Mouse (Mus musculus): ENCODE data around the gene Gm960. TPM values are rescaled to one million over a fixed set of nuclear protein-coding genes. Genes with fewer than 3 reads are reported as not detected.

Gene Gm960
- total and polyA plus RNA-seq, 2 experiments = 0.09 to 0.61 TPM

GRCm38 (mm10) chr19:4666815-4667214, 31.7 kb downstream of the Gm960 start:
- H3K27ac ChIP-seq (replicated peaks; ENCODE audit: insufficient read depth, low read depth, low read length) = no peak overlapping the region
- DNase-seq (ENCODE audit: extremely low read depth, low read depth, low spot score) = no peak
- H3K79me2 ChIP-seq (ENCODE audit: control insufficient read depth, insufficient read depth, low read length) = no peaks in the 10 kb centered on the region
- no peaks in the 10 kb centered on the region for H3K27me3 ChIP-seq (ENCODE audit: control insufficient read depth, insufficient read depth, low read length)
- H3K36me3 ChIP-seq (ENCODE audit: control insufficient read depth, insufficient read depth, low read length) = no peaks in the 10 kb centered on the region
- H3K4me1 ChIP-seq (ENCODE audit: control insufficient read depth, insufficient read depth, low read length) = no peaks in the 10 kb centered on the region
- H3K4me3 ChIP-seq (ENCODE audit: insufficient read depth, low read depth, low read length) = no peak overlapping the region
- TF ChIP-seq POLR2A (IDR thresholded peaks at IDR 0.05; ENCODE audit: extremely low read depth, insufficient read depth, low read length) = no peak
- peak; percentile 9; the same call in 1 of the 2 replicates for TF ChIP-seq CTCF (IDR thresholded peaks at IDR 0.05; ENCODE audit: low read depth, low read length)
- H3K9ac ChIP-seq (ENCODE audit: low read depth, low read length) = no peak overlapping the region

GRCm38 (mm10) chr19:4658156-4658555, 40.3 kb downstream of the Gm960 start:
- no peaks in the 10 kb centered on the region for H3K79me2 ChIP-seq (ENCODE audit: control insufficient read depth, insufficient read depth, low read length)
- no peak for DNase-seq (ENCODE audit: extremely low read depth, low read depth, low spot score)
- 93% methylated on average over 5 of the region's 5 CpGs for whole genome bisulfite sequencing
- H3K4me3 ChIP-seq (ENCODE audit: insufficient read depth, low read depth, low read length) = no peak overlapping the region
- no peaks in the 10 kb centered on the region for H3K4me1 ChIP-seq (ENCODE audit: control insufficient read depth, insufficient read depth, low read length)
- TF ChIP-seq POLR2A (IDR thresholded peaks at IDR 0.05; ENCODE audit: extremely low read depth, insufficient read depth, low read length) (no peak), CTCF (IDR thresholded peaks at IDR 0.05; ENCODE audit: low read depth, low read length) (no peak)
- no peak overlapping the region for H3K9ac ChIP-seq (ENCODE audit: low read depth, low read length)
- H3K27me3 ChIP-seq (ENCODE audit: control insufficient read depth, insufficient read depth, low read length) = no peaks in the 10 kb centered on the region
- no peaks in the 10 kb centered on the region for H3K36me3 ChIP-seq (ENCODE audit: control insufficient read depth, insufficient read depth, low read length)
- no peak overlapping the region for H3K27ac ChIP-seq (replicated peaks; ENCODE audit: insufficient read depth, low read depth, low read length)

GRCm38 (mm10) chr19:4646917-4647492, 51.5 kb downstream of the Gm960 start:
- no peak for DNase-seq (ENCODE audit: extremely low read depth, low read depth, low spot score)
- peaks cover 8% of the 10 kb centered on the region for H3K4me1 ChIP-seq (ENCODE audit: control insufficient read depth, insufficient read depth, low read length)
- no peaks in the 10 kb centered on the region for H3K79me2 ChIP-seq (ENCODE audit: control insufficient read depth, insufficient read depth, low read length)
- no peaks in the 10 kb centered on the region for H3K36me3 ChIP-seq (ENCODE audit: control insufficient read depth, insufficient read depth, low read length)
- H3K9ac ChIP-seq (ENCODE audit: low read depth, low read length) = no peak overlapping the region
- WGBS = 87% methylated on average over 11 of the region's 11 CpGs
- H3K27me3 ChIP-seq (ENCODE audit: control insufficient read depth, insufficient read depth, low read length) = no peaks in the 10 kb centered on the region
- no peak overlapping the region for H3K4me3 ChIP-seq (ENCODE audit: insufficient read depth, low read depth, low read length)
- TF ChIP-seq POLR2A (IDR thresholded peaks at IDR 0.05; ENCODE audit: extremely low read depth, insufficient read depth, low read length) = no peak
- TF ChIP-seq CTCF (IDR thresholded peaks at IDR 0.05; ENCODE audit: low read depth, low read length) = no peak
- no peak overlapping the region for H3K27ac ChIP-seq (replicated peaks; ENCODE audit: insufficient read depth, low read depth, low read length)

- no peaks in the 10 kb centered on the region for H3K79me2 ChIP-seq (ENCODE audit: control insufficient read depth, insufficient read depth, low read length)
- no peak overlapping the region for H3K27ac ChIP-seq (replicated peaks; ENCODE audit: insufficient read depth, low read depth, low read length)
- no peaks in the 10 kb centered on the region for H3K36me3 ChIP-seq (ENCODE audit: control insufficient read depth, insufficient read depth, low read length)
- no peaks in the 10 kb centered on the region for H3K27me3 ChIP-seq (ENCODE audit: control insufficient read depth, insufficient read depth, low read length)
- 47% methylated on average over 10 of the region's 10 CpGs for WGBS
- H3K4me3 ChIP-seq (ENCODE audit: insufficient read depth, low read depth, low read length) = no peak overlapping the region
- H3K4me1 ChIP-seq (ENCODE audit: control insufficient read depth, insufficient read depth, low read length) = peaks cover 8% of the 10 kb centered on the region
- peak; percentile 64 for DNase-seq (ENCODE audit: extremely low read depth, low read depth, low spot score)
- peak overlapping the region; percentile 2; the same call in 1 of the 2 replicates for H3K9ac ChIP-seq (ENCODE audit: low read depth, low read length)
- peak; percentile 62 for TF ChIP-seq CTCF (IDR thresholded peaks at IDR 0.05; ENCODE audit: low read depth, low read length)
- no peak for TF ChIP-seq POLR2A (IDR thresholded peaks at IDR 0.05; ENCODE audit: extremely low read depth, insufficient read depth, low read length)
Observed at GRCm38 (mm10) chr19:4644271-4644670, 54.2 kb downstream of the Gm960 start.

- 44% methylated on average over 4 of the region's 4 CpGs for WGBS
- Histone ChIP-seq H3K27me3 (ENCODE audit: control insufficient read depth, insufficient read depth, low read length) (no peaks in the 10 kb centered on the region), H3K4me1 (ENCODE audit: control insufficient read depth, insufficient read depth, low read length) (no peaks in the 10 kb centered on the region), H3K4me3 (ENCODE audit: insufficient read depth, low read depth, low read length) (no peak overlapping the region), H3K79me2 (ENCODE audit: control insufficient read depth, insufficient read depth, low read length) (no peaks in the 10 kb centered on the region), H3K27ac (replicated peaks; ENCODE audit: insufficient read depth, low read depth, low read length) (no peak overlapping the region), H3K9ac (ENCODE audit: low read depth, low read length) (no peak overlapping the region), H3K36me3 (ENCODE audit: control insufficient read depth, insufficient read depth, low read length) (no peaks in the 10 kb centered on the region)
- no peak for TF ChIP-seq CTCF (IDR thresholded peaks at IDR 0.05; ENCODE audit: low read depth, low read length)
- TF ChIP-seq POLR2A (IDR thresholded peaks at IDR 0.05; ENCODE audit: extremely low read depth, insufficient read depth, low read length) = no peak
- no peak for DNase-seq (ENCODE audit: extremely low read depth, low read depth, low spot score)
Observed at GRCm38 (mm10) chr19:4635986-4636385, 62.5 kb downstream of the Gm960 start.

GRCm38 (mm10) chr19:4628819-4629218, 69.6 kb downstream of the Gm960 start:
- no peak for DNase-seq (ENCODE audit: extremely low read depth, low read depth, low spot score)
- no peak overlapping the region for H3K4me3 ChIP-seq (ENCODE audit: insufficient read depth, low read depth, low read length)
- peaks cover 13% of the 10 kb centered on the region for H3K4me1 ChIP-seq (ENCODE audit: control insufficient read depth, insufficient read depth, low read length)
- no peaks in the 10 kb centered on the region for H3K36me3 ChIP-seq (ENCODE audit: control insufficient read depth, insufficient read depth, low read length)
- H3K79me2 ChIP-seq (ENCODE audit: control insufficient read depth, insufficient read depth, low read length) = peaks cover 2% of the 10 kb centered on the region; the same call in 1 of the 2 replicates
- TF ChIP-seq CTCF (IDR thresholded peaks at IDR 0.05; ENCODE audit: low read depth, low read length) = peak; percentile 58
- no peak for TF ChIP-seq POLR2A (IDR thresholded peaks at IDR 0.05; ENCODE audit: extremely low read depth, insufficient read depth, low read length)
- H3K27ac ChIP-seq (replicated peaks; ENCODE audit: insufficient read depth, low read depth, low read length) = no peak overlapping the region
- no peak overlapping the region for H3K9ac ChIP-seq (ENCODE audit: low read depth, low read length)
- no peaks in the 10 kb centered on the region for H3K27me3 ChIP-seq (ENCODE audit: control insufficient read depth, insufficient read depth, low read length)
- 0% methylated on average over 1 of the region's 1 CpGs for WGBS
